Mouse (Mus musculus): ENCODE data around the gene Map3k11.

- TF ChIP-seq EP300 (IDR thresholded peaks at IDR 0.05; ENCODE audit: insufficient read depth, low read depth, low read length) (no peak), CTCF (IDR thresholded peaks at IDR 0.05) (no peak), POLR2A (IDR thresholded peaks at IDR 0.05; ENCODE audit: insufficient read depth, low read depth, low read length) (no peak)
Measured at GRCm38 (mm10) chr19:5662310-5662709, 26.2 kb upstream of the Map3k11 start.
